Mouse (Mus musculus) neural tube, postnatal 0 days (tissue): ENCODE data around the gene Zfp84. TPM values are rescaled to one million over a fixed set of nuclear protein-coding genes. Genes with fewer than 3 reads are reported as not detected.

Source experiments
- microRNA counts: library from miRNA; unstranded; fragments of <30 nt; microRNA quantifications from one replicate; lab custom pipeline; 2015
- microRNA-seq: library from miRNA; unstranded; fragments of <30 nt; microRNA quantifications from one replicate; pipeline ENCODE4, GENCODE M21; 2016
- polyA plus RNA-seq: library from polyadenylated mRNA; unstranded; fragments of >200 nt; fragmentation: Nextera tagmentation; extraction: Ambion mirVana; gene quantifications from 2 replicates; pipeline ENCODE4 v1.2.1, GENCODE M21; 2015

Gene Zfp84
- 7.3 and 7.4 TPM in 2 replicates for polyA plus RNA-seq

DNA sequence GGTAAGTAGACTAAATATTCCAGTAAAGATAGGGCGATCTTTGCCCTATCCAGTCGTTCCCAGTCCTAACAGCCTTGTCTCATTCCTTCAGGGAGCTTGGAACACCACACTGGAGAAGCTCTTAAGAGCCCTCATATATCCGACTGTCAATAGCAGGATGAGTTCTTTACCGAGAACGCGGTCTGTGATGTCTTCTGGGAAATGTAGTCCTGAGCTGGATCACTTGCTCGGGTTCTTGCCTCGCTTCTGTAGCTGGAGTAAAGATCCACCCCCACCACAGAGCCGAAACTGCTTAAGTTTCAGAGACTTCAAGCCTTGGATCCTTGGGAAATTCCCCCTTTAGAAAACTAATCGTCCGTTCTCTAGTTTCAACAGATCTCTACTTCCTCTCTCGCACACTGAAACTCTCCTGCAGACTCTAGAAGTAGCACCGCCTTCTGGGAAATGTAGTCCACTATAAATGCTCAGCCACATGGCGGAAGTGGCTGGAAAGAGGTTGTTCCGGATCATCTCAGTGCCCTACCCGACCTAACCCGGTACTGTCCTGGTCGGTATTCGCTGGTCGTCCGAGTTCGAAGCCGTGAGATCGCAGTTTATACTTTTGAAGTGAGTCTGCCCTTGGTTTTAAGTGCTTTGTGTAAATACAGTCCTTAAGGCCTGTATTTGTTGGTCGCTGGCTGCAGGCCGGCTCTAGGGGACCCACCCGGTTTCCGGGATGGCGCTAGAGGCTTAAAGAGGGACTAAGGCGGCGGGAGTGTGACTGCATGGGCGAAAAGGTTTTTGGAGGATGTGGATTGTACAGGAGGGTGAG, at the start of gene Zfp84:
Gene Zfp84, plus strand, starts transcription at position 463 of the 811 bp plus-strand sequence.

DNA sequence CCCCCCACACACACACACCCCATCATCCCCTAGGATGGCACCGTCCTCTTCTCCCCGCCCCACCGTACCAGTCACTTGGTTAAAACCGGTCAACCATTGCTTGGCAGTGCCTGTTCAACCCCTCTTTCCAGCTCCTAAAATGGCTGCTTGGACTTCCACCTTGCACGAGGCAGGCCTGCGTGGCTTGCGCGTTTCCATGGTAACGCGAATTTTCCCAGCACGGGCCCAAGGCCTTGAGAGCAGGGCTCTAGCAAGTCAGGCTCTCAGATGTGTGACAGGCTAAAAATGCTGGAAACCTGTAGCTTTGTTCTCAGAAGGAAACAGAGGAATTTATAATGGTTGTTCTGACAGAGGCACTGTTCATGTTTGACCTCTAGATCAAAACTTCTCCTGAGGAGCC, 41.5 kb upstream of the Zfp84 start, which contains the start of gene Catsperg2:
Gene Catsperg2, minus strand, starts transcription at position 173 of the 400 bp plus-strand sequence.

GRCm38 (mm10) chr7:29783871-29784551, 15.7 kb downstream of the Zfp84 start, which contains the start of gene Zfp30:
Gene Zfp30, plus strand, starts transcription at chr7:29783998.

DNA sequence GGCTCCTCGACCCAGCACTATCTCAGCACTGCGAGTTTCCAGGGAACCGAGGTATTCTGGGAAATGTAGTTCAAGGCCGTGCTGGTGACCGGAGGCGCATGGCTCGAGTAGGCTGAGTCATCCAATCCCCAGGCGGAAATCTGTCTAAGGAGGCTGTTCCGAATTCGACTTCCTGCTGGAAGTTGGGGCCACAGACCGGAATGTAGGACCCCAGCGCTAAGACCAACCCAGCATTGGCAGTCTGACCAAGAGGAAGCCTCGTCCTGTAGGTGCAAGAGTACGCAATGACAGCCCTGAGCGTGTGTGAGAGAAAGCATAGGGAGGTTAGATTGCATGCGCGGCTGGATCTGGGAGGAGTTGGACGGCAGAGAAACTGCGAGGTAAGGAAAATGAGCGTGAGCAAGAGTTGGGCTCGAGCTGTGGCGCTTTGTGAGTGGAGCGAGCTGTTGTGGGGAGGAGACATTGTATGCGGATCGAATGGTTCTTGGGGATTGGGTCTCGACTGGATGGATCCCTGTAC, 47.6 kb downstream of the Zfp84 start, which contains the start of gene Zfp790:
Gene Zfp790, plus strand, starts transcription at position 205 of the 520 bp plus-strand sequence.

MicroRNA genes within 50 kb of the gene (microRNA counts, 519-probe panel; counts per million panel counts)
- microRNA mmu-miR-1964 (lab: Ali Mortazavi, UCI): 40.5 counts per million

Small RNA genes within 50 kb of the gene (microRNA-seq; reads per million reads assigned to microRNA genes)
- gene Mir1964: not detected

Other genes starting within 250 kb of the Zfp84 start
- gene Sipa1l3, start 249.9 kb upstream of the Zfp84 start, polyA plus RNA-seq: 13.3 and 13.6 TPM in 2 replicates
- gene Catsperg2, start 41.5 kb upstream of the Zfp84 start, polyA plus RNA-seq: 0.06 and 0.14 TPM in 2 replicates
- gene Zfp30, start 15.4 kb downstream of the Zfp84 start, polyA plus RNA-seq: 11.2 and 12.6 TPM in 2 replicates
- gene Zfp790, start 47.6 kb downstream of the Zfp84 start, polyA plus RNA-seq: 11.8 and 12.5 TPM in 2 replicates
- 9.0 and 10.2 TPM in 2 replicates for gene Zfp940, start 85.1 kb downstream of the Zfp84 start, polyA plus RNA-seq
- 13.2 and 14.1 TPM in 2 replicates for gene Zfp420, start 91.4 kb downstream of the Zfp84 start, polyA plus RNA-seq
- gene Zfp27, start 138.0 kb downstream of the Zfp84 start, polyA plus RNA-seq: 9.3 and 9.5 TPM in 2 replicates
- 3.9 and 4.0 TPM in 2 replicates for gene Zfp383, start 139.7 kb downstream of the Zfp84 start, polyA plus RNA-seq
- 14.1 and 18.0 TPM in 2 replicates for gene Zfp74, start 185.5 kb downstream of the Zfp84 start, polyA plus RNA-seq
- 3.5 and 3.8 TPM in 2 replicates for gene Zfp568, start 215.4 kb downstream of the Zfp84 start, polyA plus RNA-seq